Mouse (Mus musculus) left cerebral cortex, adult 2 months (tissue): ENCODE data around the gene Rabl3. TPM values are rescaled to one million over a fixed set of nuclear protein-coding genes. Genes with fewer than 3 reads are reported as not detected.

Experiments used
- DNase-seq, 2 experiments: peaks; one replicate each; pipeline ENCODE4 v3.0.0; 2021 to 2022; ENCODE audit warnings: low spot score in 2 of 2, mixed read lengths in 1 of 2; ENCODE audit errors: extremely low spot score in 1 of 2
- H3K27ac ChIP-seq: fragments of 200-600 bp; 2 replicates; pipeline ENCODE4 v1.8.1; 2022
- H3K4me3 ChIP-seq: fragments of 200-600 bp; 2 replicates; pipeline ENCODE4 v1.8.1; 2022
- CTCF ChIP-seq: fragments of 200-600 bp; IDR thresholded peaks from 2 replicates; pipeline ENCODE4 v1.8.1; 2022; ENCODE audit warnings: antibody characterized with exemption, mild to moderate bottlenecking, moderate library complexity
- intact Hi-C: fragments of 180-260 bp; cut with DNase I; formaldehyde crosslinking; loops from one replicate; pipeline ENCODE4 v1.15.1; 2025
- total RNA-seq, 2 experiments: library from RNA; stranded (reverse); gene quantifications; 2 replicates each; pipeline ENCODE4 v1.2.3; 2021

Rabl3 gene
- total RNA-seq, 2 experiments from 2014 or later: 7.3 to 10.5 TPM

DNA sequence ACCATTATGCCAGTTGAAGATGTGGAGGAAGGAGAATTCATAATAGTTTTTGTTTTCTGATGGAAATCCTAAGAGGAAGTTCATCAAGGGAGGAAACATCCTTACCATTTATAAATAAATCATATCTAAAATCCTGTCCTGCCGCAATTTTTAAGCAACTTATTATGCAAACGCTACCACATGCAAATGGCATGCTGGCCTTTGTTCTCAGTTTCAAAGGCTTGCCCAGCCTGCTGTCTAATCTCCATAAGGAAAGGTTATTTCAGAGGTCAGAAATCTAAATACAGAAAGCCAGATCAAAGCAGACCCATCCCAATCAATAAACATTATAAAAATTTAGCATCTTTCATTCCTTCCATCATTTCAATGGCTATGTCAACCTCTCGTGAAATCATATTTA, 42.2 kb downstream of the Rabl3 start:
- DNase-seq: no peak
- no peak overlapping the region for H3K4me3 ChIP-seq
- no peak for TF ChIP-seq CTCF
- no peak overlapping the region for H3K27ac ChIP-seq
- intact Hi-C loops: loop anchor here (2.0 kb wide), 1 partner anchor 71 kb away; no protein-coding TSS in a partner anchor

DNA sequence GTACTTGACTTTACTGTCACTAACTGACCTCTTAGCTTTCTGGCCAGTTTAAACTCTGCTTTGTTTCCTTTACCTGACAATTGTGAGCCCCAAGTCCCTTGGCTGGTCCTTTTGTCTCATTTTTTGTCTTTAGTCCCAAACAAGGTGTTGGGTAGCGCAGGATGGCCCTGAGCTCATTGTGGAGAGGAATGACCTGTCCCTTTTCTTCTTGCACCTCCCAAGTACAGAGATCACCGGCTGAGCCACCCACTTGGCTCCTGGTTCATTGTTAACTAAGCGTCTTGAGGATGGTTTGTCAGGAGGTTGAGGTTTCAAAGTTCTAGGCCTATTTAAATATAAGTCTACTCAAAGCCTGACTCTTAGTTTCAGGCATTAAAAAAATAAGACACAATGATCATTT, 43.6 kb downstream of the Rabl3 start:
- H3K27ac ChIP-seq: peak overlapping the region; percentile 92
- intact Hi-C loops: loop anchor here (2.0 kb wide), 1 partner anchor 69 kb away; no protein-coding TSS in a partner anchor
- no peak overlapping the region for H3K4me3 ChIP-seq
- no peak for TF ChIP-seq CTCF
- DNase-seq: no peak

DNA sequence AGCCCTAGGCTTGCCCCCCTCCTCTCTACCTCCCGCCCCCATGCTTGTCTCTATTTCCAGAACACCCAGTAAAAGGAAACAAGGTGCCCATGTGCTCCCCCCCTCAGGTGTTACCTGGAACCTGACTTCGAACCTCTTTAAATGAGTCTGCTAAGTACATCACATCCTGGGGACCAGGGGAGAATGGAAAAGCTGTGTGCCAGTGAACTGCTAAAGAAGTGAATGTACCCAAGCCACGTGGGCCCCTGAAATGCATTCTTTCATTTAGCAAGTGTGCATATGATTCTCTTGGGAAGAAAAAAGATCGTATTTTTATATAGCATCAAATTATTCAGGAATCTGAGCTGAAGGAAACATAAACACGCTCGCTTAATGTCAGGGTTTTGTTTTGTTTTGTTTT, 44.1 kb downstream of the Rabl3 start:
- Histone ChIP-seq H3K27ac (peak overlapping the region; percentile 92), H3K4me3 (no peak overlapping the region; the same call in 1 of the 2 replicates)
- no peak for DNase-seq
- intact Hi-C loops: loop anchor here (2.0 kb wide), 2 partner anchors 45 to 69 kb away; partner anchors contain the start of genes Gtf2e1 and Rabl3
- TF ChIP-seq CTCF: no peak

DNA sequence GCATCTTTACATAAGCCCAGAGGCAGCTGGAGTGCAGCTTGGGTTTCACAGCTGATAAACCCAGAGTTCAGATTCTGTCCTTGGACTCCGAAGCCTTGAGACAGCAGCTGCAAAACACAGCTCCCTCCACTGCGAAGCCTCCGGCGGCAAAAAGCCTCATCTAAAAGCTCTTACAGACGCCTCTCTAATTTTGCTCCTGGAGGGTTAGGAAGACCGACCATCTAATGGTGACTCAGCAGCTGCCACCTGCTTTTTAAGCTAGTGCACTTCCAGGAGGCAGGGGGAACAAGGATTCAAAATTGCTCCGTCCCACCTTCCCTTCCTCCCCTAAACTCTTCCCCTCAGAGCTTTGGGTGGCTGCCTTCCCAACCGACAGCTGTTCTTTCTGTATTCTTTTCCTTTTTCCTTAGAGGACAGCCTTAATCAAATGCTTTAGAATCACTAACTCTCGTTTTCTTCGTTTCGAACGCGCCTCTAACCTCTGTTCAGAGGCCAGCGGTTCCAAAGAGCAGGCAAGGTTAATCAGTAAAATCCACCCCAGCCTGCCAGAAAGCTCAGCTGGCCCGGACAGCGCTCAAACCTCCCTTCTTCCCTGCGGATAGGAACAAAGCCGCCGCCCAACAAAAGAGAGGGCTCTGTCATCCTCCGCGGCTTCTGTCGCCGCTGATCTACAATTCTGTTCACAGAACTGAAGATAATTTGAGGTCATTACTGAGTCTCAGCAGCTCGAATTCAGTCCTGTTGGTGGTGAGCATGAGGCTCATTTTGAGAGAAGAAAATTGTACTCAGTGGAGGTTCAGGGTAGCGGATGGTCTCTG, 44.7 kb downstream of the Rabl3 start:
- intact Hi-C loops: loop anchor here (2.0 kb wide), 1 partner anchor 46 kb away; the partner anchor contains the start of genes Gtf2e1 and Rabl3
- H3K27ac ChIP-seq: peak overlapping the region; percentile 92
- no peak for TF ChIP-seq CTCF
- peak; percentile 48 to 59 for DNase-seq
- peak overlapping the region; percentile 11; the same call in 1 of the 2 replicates for H3K4me3 ChIP-seq

DNA sequence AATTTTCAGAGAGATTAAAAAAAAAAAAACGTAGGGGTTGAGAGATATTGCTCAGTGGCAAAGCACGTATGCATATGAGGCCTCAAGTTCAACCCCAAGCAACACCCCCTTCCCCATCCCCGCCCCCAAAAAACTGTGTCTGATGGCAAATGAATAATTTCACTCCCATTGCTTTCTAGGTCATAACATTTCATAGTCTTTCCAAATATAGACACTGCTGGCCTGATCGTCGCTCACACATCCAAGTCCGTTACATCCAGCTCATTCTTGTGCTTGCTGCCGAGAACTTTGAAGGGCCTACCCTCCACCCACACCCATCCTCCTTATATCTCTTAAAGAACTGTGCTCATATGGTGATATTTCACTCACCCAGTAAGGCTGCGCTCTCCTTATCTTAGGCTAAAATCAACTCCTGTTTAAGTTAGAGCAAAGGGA, 45.5 kb downstream of the Rabl3 start:
- peak overlapping the region; percentile 92; the same call in 1 of the 2 replicates for H3K27ac ChIP-seq
- no peak overlapping the region for H3K4me3 ChIP-seq
- no peak for TF ChIP-seq CTCF
- intact Hi-C loops: loop anchor here (2.0 kb wide), 1 partner anchor 46 kb away; the partner anchor contains the start of genes Gtf2e1 and Rabl3
- DNase-seq: no peak

DNA sequence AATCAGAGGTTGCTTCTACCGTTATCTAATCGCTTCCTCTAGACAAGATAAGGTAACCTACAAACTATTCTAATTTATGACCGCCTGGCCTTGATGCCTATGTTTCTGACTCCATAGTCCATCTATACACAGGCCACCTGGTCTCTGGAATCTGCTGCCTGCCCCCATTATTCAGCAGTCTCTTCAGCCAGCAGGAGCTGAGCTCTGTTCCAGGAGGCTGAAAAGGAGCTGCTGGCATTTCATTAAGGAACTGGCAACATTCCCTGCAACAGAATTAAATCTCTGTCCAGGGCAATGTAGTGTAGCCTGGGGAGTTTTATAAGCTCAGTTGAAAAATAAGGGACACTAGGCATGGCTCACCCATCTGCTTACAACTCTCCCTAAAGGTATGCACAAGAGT, 51.2 kb downstream of the Rabl3 start:
- Histone ChIP-seq H3K27ac (0 out of 2 replicates have a peak overlapping the region, but pooled peaks have one; percentile 8), H3K4me3 (no peak overlapping the region)
- no peak for DNase-seq
- intact Hi-C loops: no loop called here
- TF ChIP-seq CTCF: no peak

DNA sequence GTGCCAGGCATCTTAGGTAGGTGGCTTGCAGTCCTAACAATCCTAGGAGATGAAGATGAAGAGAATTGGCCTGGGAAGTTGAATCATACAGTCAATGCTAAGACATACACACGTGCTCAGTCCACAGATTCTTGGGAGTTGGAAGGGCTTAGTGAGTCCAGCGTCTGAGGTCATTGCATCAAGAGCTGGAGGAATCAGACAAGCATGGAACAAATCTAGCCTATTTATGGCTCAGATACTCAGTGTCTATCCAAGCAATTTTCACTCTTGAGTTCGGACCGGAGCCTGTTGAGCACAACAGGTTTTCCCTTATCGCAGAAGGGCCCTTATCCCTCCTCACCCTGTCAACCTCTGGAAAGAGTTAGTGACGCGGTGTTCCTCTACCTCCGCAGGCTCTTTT, 51.9 kb downstream of the Rabl3 start:
- no peak for DNase-seq
- intact Hi-C loops: no loop called here
- Histone ChIP-seq H3K27ac (no peak overlapping the region), H3K4me3 (no peak overlapping the region)
- TF ChIP-seq CTCF: no peak

DNA sequence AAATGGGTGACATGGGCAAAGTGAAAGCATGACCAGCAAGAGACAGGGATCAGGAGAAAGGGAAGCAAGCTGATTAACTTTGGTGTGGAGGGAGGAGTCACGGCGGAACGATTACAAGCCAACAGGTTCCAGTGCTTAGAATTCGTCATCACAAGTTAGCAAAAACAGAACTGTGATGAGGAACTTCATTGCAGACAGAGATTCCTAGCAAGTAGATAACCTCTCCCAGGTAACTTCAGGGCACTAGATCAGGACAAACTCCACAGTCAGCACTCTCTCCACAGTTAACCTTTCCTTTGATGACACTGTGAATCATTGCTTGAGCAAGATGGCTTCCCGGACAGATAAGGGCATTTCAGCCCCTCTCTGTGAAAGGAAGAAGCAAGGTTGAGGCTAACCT, 57.7 kb downstream of the Rabl3 start:
- no peak for TF ChIP-seq CTCF

DNA sequence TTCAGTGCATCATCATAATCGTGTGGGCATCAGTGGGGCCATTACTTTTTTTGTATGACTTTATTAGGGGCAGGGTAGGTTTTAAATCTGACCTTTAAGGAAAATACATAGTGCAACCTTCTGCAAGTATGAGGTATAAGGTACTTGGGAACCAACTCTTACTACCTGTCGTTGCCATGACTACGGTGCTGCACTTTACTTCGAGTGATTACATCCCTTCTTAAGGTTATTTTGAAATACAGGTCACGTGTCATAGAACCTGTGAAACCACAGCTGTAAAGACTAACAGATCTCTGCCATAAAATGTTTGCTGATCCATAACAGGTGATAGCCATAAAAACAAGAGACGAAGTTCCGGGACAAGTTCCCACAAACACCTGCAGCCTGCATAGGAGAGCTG, 58.8 kb downstream of the Rabl3 start:
- DNase-seq: no peak
- no peak for TF ChIP-seq CTCF
- Histone ChIP-seq H3K4me3 (no peak overlapping the region), H3K27ac (no peak overlapping the region)
- intact Hi-C loops: no loop called here

More for the DNA sequence above, 57.7 kb downstream of the Rabl3 start:
- Histone ChIP-seq H3K27ac (no peak overlapping the region), H3K4me3 (no peak overlapping the region)
- intact Hi-C loops: no loop called here
- DNase-seq: no peak

DNA sequence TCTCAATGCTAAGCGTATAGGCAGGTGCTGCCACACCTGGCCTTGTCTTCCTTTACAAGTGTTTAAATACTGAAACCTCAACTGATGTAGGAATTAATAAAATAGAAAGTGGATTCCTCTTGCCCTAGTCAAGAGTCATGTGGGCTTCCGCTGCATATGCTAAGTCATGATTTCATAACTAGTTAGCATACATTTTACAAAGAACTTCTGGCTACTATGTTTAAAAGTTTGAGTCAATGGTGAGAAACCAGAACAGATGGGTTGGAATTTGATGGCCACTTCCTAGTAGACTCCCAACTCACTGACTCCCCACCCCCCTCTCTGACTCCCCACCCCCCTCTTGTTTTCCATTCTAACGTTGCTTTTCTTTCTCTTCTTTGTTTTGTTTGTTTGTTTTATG, 59.6 kb downstream of the Rabl3 start:
- Histone ChIP-seq H3K4me3 (no peak overlapping the region), H3K27ac (no peak overlapping the region)
- intact Hi-C loops: no loop called here
- TF ChIP-seq CTCF: no peak
- no peak for DNase-seq

DNA sequence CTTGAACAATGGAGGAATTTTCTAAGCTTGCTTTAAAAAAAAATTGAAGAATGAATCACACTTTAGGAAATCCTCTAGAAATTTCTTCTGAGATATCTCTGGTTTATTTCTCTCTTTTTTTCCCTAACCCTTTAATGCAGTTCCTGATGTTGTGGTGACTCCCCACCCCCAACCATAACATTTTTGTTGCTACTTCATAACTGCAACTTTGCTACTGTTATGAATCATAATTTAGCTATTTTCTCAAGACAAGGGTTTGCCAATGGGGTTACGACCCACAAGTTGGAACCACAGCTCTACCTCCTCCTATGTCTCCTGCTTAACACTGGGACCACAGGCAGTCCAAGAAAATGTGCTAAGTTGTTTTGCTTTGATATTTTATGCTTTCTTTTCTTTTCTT, 63.7 kb downstream of the Rabl3 start:
- H3K27ac ChIP-seq: no peak overlapping the region
- intact Hi-C loops: no loop called here
- TF ChIP-seq CTCF: no peak

DNA sequence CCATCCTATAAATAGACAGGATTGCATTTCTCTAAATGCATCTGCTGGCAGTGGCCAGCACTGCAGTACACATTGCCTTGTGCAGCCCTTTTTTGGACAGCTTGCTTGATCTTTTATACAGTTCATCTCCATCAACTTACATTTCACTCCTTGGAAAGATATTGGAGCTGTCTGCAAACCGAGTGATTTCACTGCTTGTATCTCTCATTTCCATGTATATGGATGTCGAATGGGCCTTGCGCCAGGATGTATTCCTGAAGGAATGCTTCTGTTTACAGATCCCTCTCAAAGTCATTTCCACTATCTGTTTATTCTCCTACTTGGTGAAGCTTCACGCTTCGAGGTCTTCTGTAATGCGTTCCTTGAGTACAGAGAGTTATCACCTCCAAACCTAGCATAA, 64.6 kb downstream of the Rabl3 start:
- no peak; the same call in none of the 2 replicates for TF ChIP-seq CTCF
- H3K4me3 ChIP-seq: no peak overlapping the region
- no peak for DNase-seq
- peak overlapping the region; percentile 32; the same call in 1 of the 2 replicates for H3K27ac ChIP-seq
- intact Hi-C loops: no loop called here

More for the DNA sequence above, 63.7 kb downstream of the Rabl3 start:
- H3K4me3 ChIP-seq: no peak overlapping the region
- no peak for DNase-seq
